Mouse (Mus musculus): ENCODE results near the gene Yju2.

DNA sequence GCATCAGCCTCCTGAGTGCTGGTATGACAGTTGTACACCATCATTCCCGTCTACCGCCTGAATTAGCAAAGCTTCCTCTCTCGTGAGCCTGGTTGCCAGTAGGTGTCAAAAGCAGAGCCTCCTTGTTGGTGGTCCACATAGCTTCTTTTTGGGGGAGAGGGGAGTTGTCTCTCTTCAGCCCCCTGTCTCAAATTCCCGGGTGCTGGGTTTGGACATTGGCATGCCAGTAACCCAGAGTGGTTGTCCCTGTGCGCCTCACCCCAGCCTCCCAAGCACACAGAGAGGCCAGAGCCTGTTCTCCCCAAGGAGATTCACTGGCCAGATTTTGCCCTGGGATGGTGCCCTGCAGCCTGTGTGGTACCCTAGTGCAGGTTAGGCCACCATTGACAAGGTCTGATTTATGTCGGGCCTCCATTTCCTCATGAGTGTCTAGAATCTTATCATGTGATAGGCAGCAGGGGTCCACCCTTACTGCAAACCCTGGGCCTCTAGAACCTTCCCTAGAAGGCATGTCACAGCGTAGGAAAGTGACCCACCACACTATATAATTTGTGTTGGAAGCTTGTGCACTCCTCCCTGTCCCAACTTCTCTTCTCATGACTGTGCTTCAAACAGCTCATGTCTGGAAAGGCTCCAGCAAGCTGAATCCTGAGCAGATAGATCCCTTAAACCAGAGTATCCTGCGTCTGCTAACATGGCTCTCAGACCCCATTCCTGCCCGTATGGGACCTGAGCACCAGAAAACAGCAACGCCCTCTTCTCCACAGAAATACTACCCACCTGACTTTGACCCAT lies 1.2 kb downstream of the Yju2 start:
- no peak for TF ChIP-seq CTCF (IDR thresholded peaks at IDR 0.05; ENCODE audit: low read depth, low read length)
- TF ChIP-seq POLR2A (IDR thresholded peaks at IDR 0.05; ENCODE audit: borderline replicate concordance, low read depth, low read length) = no peak

Measured in bone marrow macrophage, adult 2 months (primary cell).